Mouse (Mus musculus) embryo, embryonic 11.5 days (tissue): ENCODE data around the gene Gm21962.

Source experiments
- DNase-seq: peaks from one replicate; pipeline ENCODE4 v3.0.0-alpha.2; 2012; ENCODE audit warnings: low read depth, low spot score

The Gm21962 gene

GRCm38 (mm10) chr3:137716573-137717157, 45.3 kb downstream of the Gm21962 start:
- no peak for DNase-seq
